Mouse (Mus musculus): ENCODE data around the gene Vwa8. TPM values are rescaled to one million over a fixed set of nuclear protein-coding genes. Genes with fewer than 3 reads are reported as not detected.

The Vwa8 gene
- polyA plus RNA-seq, 1 experiment from 2014 or later, result 8.2 TPM

DNA sequence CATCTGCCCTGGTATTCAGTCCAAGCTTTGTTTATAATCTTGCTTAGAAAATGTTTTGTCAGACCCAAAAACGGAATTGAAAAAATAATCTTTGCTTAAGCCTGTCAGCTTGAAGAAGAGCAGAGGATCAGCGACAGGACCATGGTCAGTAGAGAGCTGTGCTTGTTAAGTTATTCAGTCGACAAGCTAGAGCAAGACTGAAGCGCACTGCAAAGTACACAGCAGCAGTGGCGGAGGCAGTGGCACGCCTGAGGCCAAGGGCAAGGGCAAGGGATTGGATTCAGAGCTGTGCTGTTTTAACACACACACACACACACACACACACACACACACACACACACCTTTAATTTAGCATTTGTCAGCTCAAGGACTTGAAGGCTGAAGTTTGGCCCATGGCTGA lies 263.2 kb downstream of the Vwa8 start:
- no peak overlapping the region for H3K27ac ChIP-seq
- ATAC-seq (ENCODE audit: low FRiP score), result no peak
- H3K4me3 ChIP-seq (replicated peaks), result no peak overlapping the region
- no peak overlapping the region for H3K9ac ChIP-seq
- H3K27me3 ChIP-seq, result no peaks in the 10 kb centered on the region
- H3K36me3 ChIP-seq (replicated peaks), result no peaks in the 10 kb centered on the region
- WGBS, result 85% methylated on average over 6 of the region's 6 CpGs
- no peak overlapping the region for H3K4me2 ChIP-seq
- no peaks in the 10 kb centered on the region for H3K9me3 ChIP-seq
- H3K4me1 ChIP-seq, result no peaks in the 10 kb centered on the region

DNA sequence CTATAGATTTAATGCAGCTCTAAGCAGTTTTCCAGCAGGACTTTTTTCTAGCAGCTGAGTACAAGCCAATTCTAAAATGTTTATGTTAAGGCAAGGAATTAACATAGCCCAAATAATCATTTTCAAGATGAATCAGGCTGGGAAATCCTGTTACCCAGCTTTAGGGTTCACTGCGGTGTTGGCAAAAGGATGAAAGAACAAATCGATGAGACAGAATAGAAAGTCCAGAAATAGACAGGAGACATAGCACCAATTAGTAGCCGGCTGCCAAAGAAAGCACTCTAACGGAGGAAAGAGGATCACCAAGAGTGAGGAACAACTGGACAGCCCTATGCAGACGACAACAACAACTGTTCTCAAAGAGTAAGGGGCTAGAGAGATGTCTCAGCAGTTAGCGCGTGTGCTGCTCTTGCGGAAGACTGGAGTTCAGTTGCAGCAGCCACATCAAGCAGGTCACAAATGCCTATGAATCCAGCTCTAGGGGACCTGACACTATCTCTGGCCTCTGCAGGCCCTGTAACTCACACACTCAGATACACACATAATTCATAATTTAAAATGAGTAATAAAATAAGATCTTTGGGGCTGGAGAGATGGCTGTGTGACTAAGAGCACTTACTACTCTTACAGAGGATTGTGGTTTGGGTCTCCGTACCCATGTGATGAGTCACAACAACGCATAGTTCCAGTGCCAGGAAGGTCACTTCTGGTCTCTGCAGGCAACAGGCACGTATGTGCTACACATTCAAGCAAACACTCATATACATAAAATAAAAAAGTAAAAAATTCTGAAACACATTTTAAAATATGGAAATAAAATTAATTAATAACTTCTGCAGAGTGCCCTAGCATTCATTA lies 265.9 kb downstream of the Vwa8 start:
- Histone ChIP-seq H3K4me1 (no peaks in the 10 kb centered on the region), H3K36me3 (replicated peaks) (no peaks in the 10 kb centered on the region), H3K27ac (no peak overlapping the region), H3K9me3 (no peaks in the 10 kb centered on the region), H3K4me2 (no peak overlapping the region), H3K27me3 (no peaks in the 10 kb centered on the region), H3K4me3 (replicated peaks) (no peak overlapping the region), H3K9ac (no peak overlapping the region)
- 82% methylated on average over 11 of the region's 11 CpGs for WGBS
- no peak for ATAC-seq (ENCODE audit: low FRiP score)

DNA sequence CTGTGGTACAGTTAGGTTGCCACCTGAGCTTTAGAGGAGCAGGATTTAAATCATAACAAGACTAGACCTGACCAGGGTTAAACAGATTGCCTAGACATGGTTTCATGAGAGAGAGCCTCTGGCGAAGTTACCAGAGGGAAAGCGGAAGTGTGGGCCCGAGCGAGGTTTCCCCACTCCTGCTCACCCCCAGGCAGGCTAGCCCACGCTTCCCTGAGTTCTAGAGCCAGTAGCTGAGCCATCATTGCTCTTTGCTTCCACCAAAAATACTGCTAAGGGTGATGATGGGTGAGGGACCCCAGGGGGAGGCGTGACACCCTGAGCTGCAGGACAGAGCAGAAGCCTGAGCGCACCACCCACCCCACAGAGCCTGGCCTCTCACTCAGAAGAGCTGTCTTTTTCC lies 269.6 kb downstream of the Vwa8 start:
- H3K4me3 ChIP-seq (replicated peaks), result no peak overlapping the region
- no peaks in the 10 kb centered on the region for H3K36me3 ChIP-seq (replicated peaks)
- no peaks in the 10 kb centered on the region for H3K9me3 ChIP-seq
- no peak overlapping the region for H3K27ac ChIP-seq
- no peaks in the 10 kb centered on the region for H3K4me1 ChIP-seq
- no peak for ATAC-seq (ENCODE audit: low FRiP score)
- 94% methylated on average over 7 of the region's 7 CpGs for WGBS
- no peak overlapping the region for H3K4me2 ChIP-seq
- no peaks in the 10 kb centered on the region for H3K27me3 ChIP-seq
- H3K9ac ChIP-seq, result no peak overlapping the region

GRCm38 (mm10) chr14:79119354-79119753 lies 270.5 kb downstream of the Vwa8 start:
- Histone ChIP-seq H3K27me3 (no peaks in the 10 kb centered on the region), H3K4me2 (no peak overlapping the region), H3K4me3 (replicated peaks) (no peak overlapping the region), H3K36me3 (replicated peaks) (no peaks in the 10 kb centered on the region), H3K27ac (no peak overlapping the region), H3K4me1 (no peaks in the 10 kb centered on the region), H3K9ac (no peak overlapping the region), H3K9me3 (no peaks in the 10 kb centered on the region)
- 90% methylated on average over 9 of the region's 9 CpGs for WGBS
- no peak for ATAC-seq (ENCODE audit: low FRiP score)

- H3K27ac ChIP-seq, result no peak overlapping the region
- H3K9me3 ChIP-seq, result no peaks in the 10 kb centered on the region
- WGBS, result 90% methylated on average over 11 of the region's 11 CpGs
- H3K36me3 ChIP-seq (replicated peaks), result no peaks in the 10 kb centered on the region
- no peaks in the 10 kb centered on the region for H3K4me1 ChIP-seq
- no peak overlapping the region for H3K9ac ChIP-seq
- H3K4me2 ChIP-seq, result no peak overlapping the region
- no peak overlapping the region for H3K4me3 ChIP-seq (replicated peaks)
- H3K27me3 ChIP-seq, result no peaks in the 10 kb centered on the region
- no peak for ATAC-seq (ENCODE audit: low FRiP score)
These were observed 271.8 kb downstream of the Vwa8 start for GRCm38 (mm10) chr14:79120681-79121080.

DNA sequence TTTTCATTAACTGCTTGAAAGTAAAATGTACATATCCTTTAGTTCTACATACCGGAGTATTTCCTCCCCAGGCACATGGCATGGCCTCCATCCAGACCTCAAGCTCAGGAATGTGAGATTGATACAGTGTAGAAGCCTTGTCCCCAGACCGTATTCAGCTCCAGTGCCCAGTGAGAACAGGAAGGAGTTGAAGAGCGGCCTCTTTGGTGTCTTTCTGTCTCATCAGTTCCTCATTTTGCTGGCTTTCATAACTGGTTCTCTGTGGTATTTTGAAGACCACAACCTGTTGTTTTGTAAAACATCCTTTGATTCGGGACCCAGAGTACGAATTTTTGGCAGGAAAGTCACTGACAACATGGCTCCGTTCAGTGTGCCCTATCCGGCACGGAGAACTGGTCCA lies 274.6 kb downstream of the Vwa8 start:
- ATAC-seq (ENCODE audit: low FRiP score), result no peak
- no peak overlapping the region for H3K4me3 ChIP-seq (replicated peaks)
- H3K4me1 ChIP-seq, result no peaks in the 10 kb centered on the region
- 91% methylated on average over 8 of the region's 8 CpGs for WGBS
- H3K9ac ChIP-seq, result no peak overlapping the region
- no peaks in the 10 kb centered on the region for H3K9me3 ChIP-seq
- H3K27ac ChIP-seq, result no peak overlapping the region
- no peak overlapping the region for H3K4me2 ChIP-seq
- H3K36me3 ChIP-seq (replicated peaks), result no peaks in the 10 kb centered on the region
- H3K27me3 ChIP-seq, result no peaks in the 10 kb centered on the region

- 37% methylated on average over 5 of the region's 5 CpGs for WGBS
These were observed 275.8 kb downstream of the Vwa8 start for GRCm38 (mm10) chr14:79124643-79125042.

GRCm38 (mm10) chr14:79126176-79126575 lies 277.3 kb downstream of the Vwa8 start:
- no peaks in the 10 kb centered on the region for H3K36me3 ChIP-seq (replicated peaks)
- no peak overlapping the region for H3K4me2 ChIP-seq
- H3K9ac ChIP-seq, result no peak overlapping the region
- no peak for ATAC-seq (ENCODE audit: low FRiP score)
- H3K4me3 ChIP-seq (replicated peaks), result no peak overlapping the region
- H3K27ac ChIP-seq, result no peak overlapping the region
- no peaks in the 10 kb centered on the region for H3K27me3 ChIP-seq
- H3K4me1 ChIP-seq, result no peaks in the 10 kb centered on the region
- no peaks in the 10 kb centered on the region for H3K9me3 ChIP-seq
- 87% methylated on average over 5 of the region's 5 CpGs for WGBS

More at GRCm38 (mm10) chr14:79124643-79125042, 275.8 kb downstream of the Vwa8 start:
- H3K27ac ChIP-seq, result no peak overlapping the region
- no peaks in the 10 kb centered on the region for H3K4me1 ChIP-seq
- peak; percentile 76; the same call in 1 of the 2 replicates for ATAC-seq (ENCODE audit: low FRiP score)
- H3K4me3 ChIP-seq (replicated peaks), result no peak overlapping the region
- H3K9me3 ChIP-seq, result no peaks in the 10 kb centered on the region
- H3K27me3 ChIP-seq, result no peaks in the 10 kb centered on the region
- H3K36me3 ChIP-seq (replicated peaks), result no peaks in the 10 kb centered on the region
- H3K4me2 ChIP-seq, result no peak overlapping the region
- H3K9ac ChIP-seq, result no peak overlapping the region

- H3K9ac ChIP-seq, result no peak overlapping the region
- 6% methylated on average over 7 of the region's 7 CpGs for WGBS
- H3K4me1 ChIP-seq, result peaks cover 16% of the 10 kb centered on the region
- no peaks in the 10 kb centered on the region for H3K9me3 ChIP-seq
- peak overlapping the region; percentile 61; the same call in 1 of the 2 replicates for H3K27ac ChIP-seq
- H3K4me2 ChIP-seq, result no peak overlapping the region
- H3K4me3 ChIP-seq (replicated peaks), result no peak overlapping the region
- ATAC-seq (ENCODE audit: low FRiP score), result peak; percentile 60; the same call in 1 of the 2 replicates
- H3K36me3 ChIP-seq (replicated peaks), result no peaks in the 10 kb centered on the region
- no peaks in the 10 kb centered on the region for H3K27me3 ChIP-seq
These were observed 286.1 kb downstream of the Vwa8 start for GRCm38 (mm10) chr14:79134891-79135334.

DNA sequence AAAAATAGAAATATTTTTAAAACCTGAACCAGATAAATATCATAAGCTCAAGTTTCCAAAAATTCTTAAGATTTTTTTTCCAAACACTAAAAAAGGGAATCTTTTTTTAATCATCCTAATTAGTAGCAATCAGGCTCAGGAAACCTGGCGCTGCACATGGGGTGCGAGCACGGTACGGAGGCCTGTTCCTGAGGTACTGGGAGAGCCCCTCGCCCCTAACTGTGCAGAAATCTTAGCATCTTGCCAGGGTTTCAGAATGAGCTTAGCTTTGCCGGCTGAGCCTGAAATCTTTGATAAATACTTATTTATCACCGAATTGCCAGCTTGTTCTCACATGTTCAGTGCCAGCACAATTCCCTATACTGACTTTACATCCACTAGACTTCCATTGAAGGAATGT lies 286.6 kb downstream of the Vwa8 start:
- no peaks in the 10 kb centered on the region for H3K9me3 ChIP-seq
- H3K36me3 ChIP-seq (replicated peaks), result no peaks in the 10 kb centered on the region
- peaks cover 21% of the 10 kb centered on the region for H3K4me1 ChIP-seq
- H3K9ac ChIP-seq, result no peak overlapping the region
- ATAC-seq (ENCODE audit: low FRiP score), result no peak
- no peak overlapping the region for H3K4me3 ChIP-seq (replicated peaks)
- H3K27me3 ChIP-seq, result no peaks in the 10 kb centered on the region
- H3K4me2 ChIP-seq, result no peak overlapping the region
- H3K27ac ChIP-seq, result no peak overlapping the region
- 51% methylated on average over 7 of the region's 7 CpGs for whole genome bisulfite sequencing

DNA sequence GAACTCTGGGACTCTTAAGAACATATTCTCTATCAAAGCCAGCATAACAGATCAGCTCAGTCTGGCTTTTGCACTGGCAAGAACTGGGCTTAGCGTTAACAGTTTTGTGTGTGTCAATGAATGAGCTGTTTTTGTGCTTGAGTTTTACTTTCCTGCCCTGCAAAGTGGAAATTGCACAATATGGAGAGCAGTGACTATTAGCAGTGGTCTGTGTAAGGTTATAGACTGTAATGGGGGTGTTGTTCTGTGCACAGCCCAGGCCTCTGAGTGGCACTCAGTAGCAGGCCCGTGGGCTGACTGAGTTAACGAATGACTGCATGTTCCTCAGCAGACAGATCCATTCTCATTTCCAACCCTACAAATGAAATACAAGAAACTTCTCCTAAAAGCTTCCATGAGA lies 287.7 kb downstream of the Vwa8 start:
- Histone ChIP-seq H3K9me3 (no peaks in the 10 kb centered on the region), H3K27ac (no peak overlapping the region), H3K4me2 (no peak overlapping the region), H3K4me3 (replicated peaks) (no peak overlapping the region), H3K4me1 (peaks cover 27% of the 10 kb centered on the region), H3K9ac (no peak overlapping the region), H3K36me3 (replicated peaks) (no peaks in the 10 kb centered on the region), H3K27me3 (no peaks in the 10 kb centered on the region)
- 75% methylated on average over 3 of the region's 3 CpGs for WGBS
- ATAC-seq (ENCODE audit: low FRiP score), result no peak

- Histone ChIP-seq H3K27me3 (no peaks in the 10 kb centered on the region), H3K9ac (no peak overlapping the region), H3K27ac (no peak overlapping the region), H3K9me3 (no peaks in the 10 kb centered on the region), H3K4me3 (replicated peaks) (no peak overlapping the region), H3K4me2 (no peak overlapping the region), H3K4me1 (peaks cover 27% of the 10 kb centered on the region), H3K36me3 (replicated peaks) (no peaks in the 10 kb centered on the region)
- no peak for ATAC-seq (ENCODE audit: low FRiP score)
- 88% methylated on average over 8 of the region's 8 CpGs for WGBS
These were observed 288.2 kb downstream of the Vwa8 start for GRCm38 (mm10) chr14:79137100-79137499.

DNA sequence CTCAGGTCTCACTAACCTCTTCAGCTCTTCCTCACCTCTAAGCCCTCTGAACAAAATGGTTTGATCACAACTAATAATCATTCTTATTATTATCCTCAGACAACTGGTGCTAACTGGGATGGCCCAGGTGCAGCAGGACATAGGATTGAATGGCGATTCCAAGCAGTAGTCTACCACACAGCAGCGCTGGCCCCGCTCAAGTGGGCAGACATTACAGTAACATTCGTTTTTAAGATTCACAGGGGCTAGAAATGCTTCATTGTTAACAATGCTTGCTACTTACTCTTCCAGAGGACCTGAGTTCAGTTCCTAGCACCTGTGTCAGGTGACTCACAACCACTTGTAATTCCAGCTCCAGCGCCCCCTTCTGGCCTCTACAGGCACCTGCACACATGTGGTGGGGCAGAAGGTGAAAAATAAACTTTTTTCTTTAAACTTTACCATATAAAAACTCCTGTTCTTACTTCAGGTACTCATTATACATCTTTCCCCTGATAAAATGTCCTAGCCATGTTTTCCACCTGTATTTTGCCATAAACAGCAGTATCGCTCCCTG lies 290.3 kb downstream of the Vwa8 start:
- Histone ChIP-seq H3K9ac (no peak overlapping the region), H3K27ac (no peak overlapping the region), H3K27me3 (no peaks in the 10 kb centered on the region), H3K9me3 (no peaks in the 10 kb centered on the region), H3K4me1 (peaks cover 27% of the 10 kb centered on the region), H3K4me3 (replicated peaks) (no peak overlapping the region), H3K36me3 (replicated peaks) (no peaks in the 10 kb centered on the region), H3K4me2 (no peak overlapping the region)
- ATAC-seq (ENCODE audit: low FRiP score), result no peak
- 90% methylated on average over 6 of the region's 6 CpGs for WGBS
